Mouse (Mus musculus): Measurements from ENCODE around the gene Sugct. TPM values are rescaled to one million over a fixed set of nuclear protein-coding genes. Genes with fewer than 3 reads are reported as not detected.

Gene Sugct
- polyA plus RNA-seq, 1 experiment from 2014 or later = 5.1 TPM

DNA sequence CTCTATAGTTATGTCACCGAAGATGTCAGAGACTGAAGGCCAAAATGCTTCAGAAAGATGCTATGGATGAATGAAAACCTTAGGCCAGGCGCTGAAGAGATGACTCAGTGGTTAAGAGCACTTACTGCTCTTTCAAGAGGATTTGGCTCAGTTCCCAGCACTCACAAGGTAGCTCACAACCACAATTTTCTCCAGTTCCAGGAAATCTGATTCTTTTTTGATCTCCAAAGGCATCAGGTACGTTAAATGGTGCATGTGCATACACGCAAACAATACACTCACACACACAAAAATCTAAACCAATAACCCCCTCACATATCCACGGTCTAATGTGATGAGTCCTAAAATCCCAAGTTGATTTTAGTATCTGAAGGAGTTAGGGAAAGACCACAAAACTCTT is 1.5 kb downstream of the Sugct start:
- no peaks in the 10 kb centered on the region for H3K9me3 ChIP-seq
- H3K27ac ChIP-seq (replicated peaks) = no peak overlapping the region
- H3K9ac ChIP-seq (replicated peaks) = no peak overlapping the region
- no peaks in the 10 kb centered on the region for H3K36me3 ChIP-seq
- 75% methylated on average over 5 of the region's 5 CpGs for WGBS
- H3K4me1 ChIP-seq = 0 out of 2 replicates have a peak, but pooled peaks cover 7% of the 10 kb centered on the region
- H3K4me2 ChIP-seq (replicated peaks) = peak overlapping the region; percentile 69
- ATAC-seq (ENCODE audit: low FRiP score, low read depth) = no peak
- 0 out of 2 replicates have a peak overlapping the region, but pooled peaks have one; percentile 85 for H3K4me3 ChIP-seq
- no peaks in the 10 kb centered on the region for H3K27me3 ChIP-seq

DNA sequence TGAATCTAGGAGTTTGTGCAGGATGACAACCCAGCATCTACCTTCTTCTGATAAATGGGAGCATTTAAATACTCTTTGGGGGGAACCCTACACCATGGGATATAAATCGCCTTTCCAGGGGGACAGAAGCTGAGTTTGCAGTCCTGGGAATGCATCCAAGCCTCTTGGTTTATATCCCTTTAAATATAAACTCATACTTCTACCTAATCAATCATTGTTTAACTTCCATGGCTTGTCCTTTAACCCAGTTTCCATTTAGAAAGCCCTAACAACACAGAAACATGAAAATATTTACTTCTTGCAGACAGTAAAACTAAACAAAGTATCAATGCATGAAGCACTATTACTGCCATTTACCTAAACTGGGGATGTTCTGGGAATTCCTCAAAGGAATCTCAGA is 3.9 kb downstream of the Sugct start:
- no peaks in the 10 kb centered on the region for H3K27me3 ChIP-seq
- WGBS = 74% methylated on average over 1 of the region's 1 CpGs
- no peak overlapping the region for H3K4me2 ChIP-seq (replicated peaks)
- ATAC-seq (ENCODE audit: low FRiP score, low read depth) = no peak
- no peaks in the 10 kb centered on the region for H3K36me3 ChIP-seq
- no peak overlapping the region for H3K4me3 ChIP-seq
- H3K9ac ChIP-seq (replicated peaks) = no peak overlapping the region
- H3K27ac ChIP-seq (replicated peaks) = no peak overlapping the region
- H3K9me3 ChIP-seq = no peaks in the 10 kb centered on the region
- H3K4me1 ChIP-seq = 0 out of 2 replicates have a peak, but pooled peaks cover 5% of the 10 kb centered on the region

DNA sequence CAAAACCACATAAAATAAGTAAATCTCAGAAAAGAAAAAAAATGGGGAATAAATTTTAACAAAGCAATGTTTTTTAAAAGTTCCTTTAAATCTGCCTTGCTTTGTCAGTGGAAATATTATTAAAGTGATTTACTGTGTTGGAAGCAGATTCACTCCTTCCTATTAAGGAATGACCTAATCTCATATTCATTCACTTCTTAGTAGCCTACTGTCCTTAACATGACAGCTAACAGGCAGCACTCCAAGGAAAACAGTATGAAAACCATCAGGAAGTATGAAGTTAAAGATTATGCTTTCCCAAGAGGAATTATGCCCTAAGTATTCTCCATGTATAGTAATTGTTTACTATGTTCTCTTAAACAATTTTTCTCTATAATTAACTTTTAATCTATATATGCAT is 4.7 kb downstream of the Sugct start:
- ATAC-seq (ENCODE audit: low FRiP score, low read depth) = no peak
- Histone ChIP-seq H3K4me1 (no peaks in the 10 kb centered on the region), H3K4me2 (replicated peaks) (no peak overlapping the region), H3K9ac (replicated peaks) (no peak overlapping the region), H3K27me3 (no peaks in the 10 kb centered on the region), H3K36me3 (no peaks in the 10 kb centered on the region), H3K27ac (replicated peaks) (no peak overlapping the region), H3K4me3 (no peak overlapping the region), H3K9me3 (no peaks in the 10 kb centered on the region)

DNA sequence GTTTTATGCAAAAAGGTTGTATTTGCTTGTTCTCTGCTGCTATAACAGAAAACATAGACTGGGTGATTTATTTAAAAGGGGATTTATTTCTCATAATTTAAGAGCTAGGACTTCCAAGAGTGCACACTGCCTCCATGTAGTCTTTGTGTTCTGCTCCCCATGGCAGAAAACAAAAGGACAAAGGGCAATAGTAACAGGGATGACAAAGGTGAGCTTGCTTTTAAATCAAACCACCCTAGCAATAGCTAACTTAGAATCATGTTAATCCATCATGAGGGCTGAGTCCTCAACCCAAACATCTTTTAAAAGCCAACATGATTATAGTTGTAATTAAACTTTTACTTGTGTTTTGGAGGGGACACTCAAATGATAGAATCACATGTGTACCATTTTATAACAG is 5.9 kb downstream of the Sugct start:
- H3K36me3 ChIP-seq = no peaks in the 10 kb centered on the region
- no peak overlapping the region for H3K4me3 ChIP-seq
- no peak overlapping the region for H3K4me2 ChIP-seq (replicated peaks)
- H3K9me3 ChIP-seq = no peaks in the 10 kb centered on the region
- no peak overlapping the region for H3K9ac ChIP-seq (replicated peaks)
- no peak for ATAC-seq (ENCODE audit: low FRiP score, low read depth)
- H3K4me1 ChIP-seq = no peaks in the 10 kb centered on the region
- no peaks in the 10 kb centered on the region for H3K27me3 ChIP-seq
- H3K27ac ChIP-seq (replicated peaks) = no peak overlapping the region

DNA sequence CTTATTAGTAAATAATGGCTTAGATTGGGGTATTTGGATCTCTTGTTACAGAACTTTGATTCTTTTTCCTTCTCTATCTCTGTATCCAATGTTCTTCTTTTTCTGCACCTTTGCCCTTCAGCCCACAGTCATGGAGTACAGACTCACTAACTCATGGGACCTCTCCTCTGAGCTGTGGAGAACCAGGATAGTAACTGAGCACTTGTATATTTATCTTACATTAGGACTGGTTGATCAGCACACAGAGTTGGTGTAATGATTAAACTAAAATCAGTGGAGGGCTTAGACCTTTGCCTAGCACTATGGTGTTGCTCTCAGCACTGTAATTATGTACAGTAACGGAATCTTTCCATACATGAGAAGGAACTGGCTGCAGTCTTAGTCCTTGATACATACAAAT is 24.2 kb downstream of the Sugct start:
- H3K9me3 ChIP-seq = no peaks in the 10 kb centered on the region
- H3K36me3 ChIP-seq = no peaks in the 10 kb centered on the region
- no peak overlapping the region for H3K4me2 ChIP-seq (replicated peaks)
- H3K4me1 ChIP-seq = no peaks in the 10 kb centered on the region
- no peaks in the 10 kb centered on the region for H3K27me3 ChIP-seq
- WGBS = 83% methylated on average over 1 of the region's 1 CpGs
- no peak for ATAC-seq (ENCODE audit: low FRiP score, low read depth)
- no peak overlapping the region for H3K4me3 ChIP-seq
- no peak overlapping the region for H3K27ac ChIP-seq (replicated peaks)
- H3K9ac ChIP-seq (replicated peaks) = no peak overlapping the region

DNA sequence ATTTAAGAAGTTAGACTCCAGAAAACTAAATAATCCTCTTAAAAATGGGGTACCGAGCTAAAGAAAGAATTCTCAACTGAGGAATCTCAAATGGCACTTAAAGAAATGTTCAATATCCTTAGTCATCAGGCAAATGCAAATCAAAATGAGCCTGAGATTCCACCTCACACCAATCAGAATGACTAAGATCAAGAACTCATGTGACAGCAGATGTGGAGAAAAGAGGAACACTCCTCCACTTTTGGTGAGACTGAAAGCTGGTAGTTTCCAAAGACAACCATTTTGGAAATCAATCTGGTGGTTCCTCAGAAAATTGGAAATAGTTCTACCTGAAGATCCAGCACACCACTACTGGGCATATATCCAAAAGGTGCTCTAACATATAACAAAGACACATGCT is 28.0 kb downstream of the Sugct start:
- Histone ChIP-seq H3K36me3 (no peaks in the 10 kb centered on the region), H3K4me3 (no peak overlapping the region), H3K4me2 (replicated peaks) (no peak overlapping the region), H3K27me3 (no peaks in the 10 kb centered on the region), H3K9ac (replicated peaks) (no peak overlapping the region), H3K27ac (replicated peaks) (no peak overlapping the region), H3K9me3 (no peaks in the 10 kb centered on the region), H3K4me1 (no peaks in the 10 kb centered on the region)
- 90% methylated on average over 1 of the region's 1 CpGs for WGBS
- ATAC-seq (ENCODE audit: low FRiP score, low read depth) = no peak

DNA sequence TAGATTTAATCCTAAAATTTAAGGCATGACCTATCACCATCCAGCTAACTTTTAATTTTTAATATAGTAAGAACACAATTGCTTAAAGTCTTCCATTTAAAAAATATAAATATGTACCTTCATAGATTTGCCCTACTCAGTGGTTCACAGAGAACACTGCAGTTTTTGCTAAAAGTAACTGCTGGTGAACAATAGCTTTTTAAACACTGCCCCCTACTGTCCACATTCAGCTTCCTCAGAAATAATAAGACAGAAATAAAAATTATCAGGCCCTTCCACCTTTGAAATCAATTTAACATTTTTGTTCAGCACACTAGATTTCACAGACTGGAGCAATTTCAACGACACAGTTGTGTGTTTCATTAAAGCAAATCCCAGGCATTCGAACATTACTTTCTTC is 53.1 kb downstream of the Sugct start:
- no peaks in the 10 kb centered on the region for H3K36me3 ChIP-seq
- no peaks in the 10 kb centered on the region for H3K9me3 ChIP-seq
- H3K4me3 ChIP-seq = no peak overlapping the region
- H3K4me2 ChIP-seq (replicated peaks) = no peak overlapping the region
- 53% methylated on average over 2 of the region's 2 CpGs for WGBS
- H3K27ac ChIP-seq (replicated peaks) = no peak overlapping the region
- H3K27me3 ChIP-seq = no peaks in the 10 kb centered on the region
- no peaks in the 10 kb centered on the region for H3K4me1 ChIP-seq
- no peak overlapping the region for H3K9ac ChIP-seq (replicated peaks)
- no peak for ATAC-seq (ENCODE audit: low FRiP score, low read depth)

DNA sequence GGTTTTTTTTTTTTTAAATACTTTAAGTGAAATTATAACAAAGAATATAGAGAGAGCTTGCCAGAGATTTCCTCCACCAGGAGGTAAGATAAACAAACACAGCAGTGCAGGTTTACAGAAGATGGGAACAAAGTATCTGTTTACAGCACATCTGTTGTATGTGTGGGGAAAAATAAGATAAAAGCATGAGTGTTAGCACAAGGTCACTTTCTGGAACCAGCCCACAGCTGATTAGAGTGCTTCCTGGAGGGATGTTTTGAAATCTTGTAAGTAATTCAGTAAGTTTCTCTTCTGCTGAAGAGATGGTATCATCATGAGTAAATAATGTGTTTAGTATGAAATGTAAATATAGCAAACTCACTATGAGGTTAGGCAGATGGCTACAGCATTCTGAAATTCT is 57.3 kb downstream of the Sugct start:
- Histone ChIP-seq H3K4me1 (no peaks in the 10 kb centered on the region), H3K4me2 (replicated peaks) (no peak overlapping the region), H3K36me3 (no peaks in the 10 kb centered on the region), H3K27ac (replicated peaks) (no peak overlapping the region), H3K4me3 (no peak overlapping the region), H3K27me3 (no peaks in the 10 kb centered on the region), H3K9me3 (no peaks in the 10 kb centered on the region), H3K9ac (replicated peaks) (no peak overlapping the region)
- no peak for ATAC-seq (ENCODE audit: low FRiP score, low read depth)

DNA sequence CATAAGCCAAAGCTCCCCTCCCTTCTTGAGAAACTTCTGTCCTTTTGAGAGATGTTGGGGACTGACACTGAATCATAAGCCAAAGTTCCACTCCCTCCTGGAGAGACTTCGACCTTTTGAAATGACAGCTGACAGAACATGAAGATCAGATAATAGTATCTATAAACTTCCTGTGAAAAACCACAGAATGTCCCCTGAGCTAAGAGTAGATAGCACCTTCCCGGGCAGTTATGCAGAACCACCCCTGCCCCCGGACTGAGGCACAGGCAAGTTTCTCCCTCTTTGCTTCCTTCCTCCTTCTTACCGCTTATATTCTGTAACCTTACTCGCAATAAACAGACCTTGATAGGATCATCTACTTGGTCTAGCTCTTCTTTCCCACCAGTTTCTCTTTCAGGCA is 68.2 kb downstream of the Sugct start:
- Histone ChIP-seq H3K9ac (replicated peaks) (no peak overlapping the region), H3K9me3 (no peaks in the 10 kb centered on the region), H3K36me3 (no peaks in the 10 kb centered on the region), H3K27me3 (no peaks in the 10 kb centered on the region), H3K4me3 (no peak overlapping the region), H3K4me2 (replicated peaks) (no peak overlapping the region), H3K4me1 (no peaks in the 10 kb centered on the region), H3K27ac (replicated peaks) (no peak overlapping the region)
- 90% methylated on average over 5 of the region's 5 CpGs for WGBS
- no peak for ATAC-seq (ENCODE audit: low FRiP score, low read depth)

DNA sequence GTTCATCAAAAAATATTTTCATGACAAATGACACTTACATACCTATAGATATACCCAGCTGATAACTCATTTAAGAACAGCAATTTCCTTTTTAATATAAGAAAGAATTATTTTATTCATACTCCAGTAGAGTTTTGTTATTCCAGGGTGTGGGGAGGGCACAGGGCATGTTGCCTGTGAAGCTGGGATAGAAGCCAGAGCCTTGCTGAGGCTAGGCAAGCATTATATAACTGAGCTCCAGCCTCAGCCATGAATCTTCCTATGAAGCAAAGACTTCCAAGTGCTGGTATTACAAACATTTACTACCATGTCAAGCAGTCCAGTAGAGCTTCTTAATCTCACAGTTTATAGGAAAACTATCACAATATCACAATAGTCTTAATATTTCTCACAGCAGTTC is 70.4 kb downstream of the Sugct start:
- Histone ChIP-seq H3K27ac (replicated peaks) (no peak overlapping the region), H3K27me3 (no peaks in the 10 kb centered on the region), H3K4me3 (no peak overlapping the region), H3K36me3 (no peaks in the 10 kb centered on the region), H3K4me2 (replicated peaks) (no peak overlapping the region), H3K4me1 (no peaks in the 10 kb centered on the region), H3K9ac (replicated peaks) (no peak overlapping the region), H3K9me3 (no peaks in the 10 kb centered on the region)
- ATAC-seq (ENCODE audit: low FRiP score, low read depth) = no peak

DNA sequence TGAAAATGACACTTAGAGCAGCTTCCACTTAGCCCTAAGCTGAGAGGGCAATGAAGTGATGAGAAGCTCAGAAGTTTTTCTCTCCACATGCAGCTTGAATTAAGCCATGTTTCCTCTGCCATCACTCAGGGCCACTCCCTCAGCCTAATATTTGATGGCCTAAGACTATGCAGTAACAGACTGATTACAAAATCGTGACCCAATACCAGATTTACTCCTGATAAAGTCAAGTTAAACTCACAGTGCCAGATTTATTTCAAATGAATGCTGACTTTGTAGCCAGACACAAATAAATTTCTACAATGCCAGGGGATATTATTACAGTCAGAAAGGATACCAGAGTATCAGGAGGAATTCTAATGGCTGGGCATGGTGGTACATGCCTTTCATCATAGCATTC is 89.1 kb downstream of the Sugct start:
- 89% methylated on average over 1 of the region's 1 CpGs for WGBS
- no peak overlapping the region for H3K9ac ChIP-seq (replicated peaks)
- H3K27ac ChIP-seq (replicated peaks) = no peak overlapping the region
- no peaks in the 10 kb centered on the region for H3K4me1 ChIP-seq
- H3K36me3 ChIP-seq = no peaks in the 10 kb centered on the region
- no peak overlapping the region for H3K4me2 ChIP-seq (replicated peaks)
- ATAC-seq (ENCODE audit: low FRiP score, low read depth) = no peak
- no peaks in the 10 kb centered on the region for H3K27me3 ChIP-seq
- H3K4me3 ChIP-seq = no peak overlapping the region
- no peaks in the 10 kb centered on the region for H3K9me3 ChIP-seq

DNA sequence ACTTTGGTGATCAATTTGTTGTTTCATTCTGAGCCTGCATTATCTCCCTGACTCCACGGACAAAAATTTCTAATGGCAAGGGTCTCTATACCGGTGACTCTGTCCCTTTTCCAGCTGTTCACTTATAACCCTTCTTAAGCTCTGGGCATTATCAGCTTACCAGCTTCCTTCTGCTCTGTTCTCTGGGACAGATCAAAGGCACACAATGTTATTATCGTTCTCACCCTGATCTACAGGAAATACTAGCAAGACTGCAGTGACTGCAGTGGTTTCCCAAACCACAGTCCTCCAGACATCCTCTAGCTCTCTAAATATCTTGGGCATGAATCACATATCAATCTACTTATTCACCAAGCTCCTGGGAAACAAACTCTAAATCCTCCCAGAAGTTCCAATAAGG is 90.7 kb downstream of the Sugct start:
- no peaks in the 10 kb centered on the region for H3K4me1 ChIP-seq
- no peaks in the 10 kb centered on the region for H3K36me3 ChIP-seq
- no peak for ATAC-seq (ENCODE audit: low FRiP score, low read depth)
- H3K4me2 ChIP-seq (replicated peaks) = no peak overlapping the region
- no peak overlapping the region for H3K9ac ChIP-seq (replicated peaks)
- H3K27ac ChIP-seq (replicated peaks) = no peak overlapping the region
- H3K4me3 ChIP-seq = no peak overlapping the region
- H3K27me3 ChIP-seq = no peaks in the 10 kb centered on the region
- 63% methylated on average over 3 of the region's 3 CpGs for WGBS
- no peaks in the 10 kb centered on the region for H3K9me3 ChIP-seq

DNA sequence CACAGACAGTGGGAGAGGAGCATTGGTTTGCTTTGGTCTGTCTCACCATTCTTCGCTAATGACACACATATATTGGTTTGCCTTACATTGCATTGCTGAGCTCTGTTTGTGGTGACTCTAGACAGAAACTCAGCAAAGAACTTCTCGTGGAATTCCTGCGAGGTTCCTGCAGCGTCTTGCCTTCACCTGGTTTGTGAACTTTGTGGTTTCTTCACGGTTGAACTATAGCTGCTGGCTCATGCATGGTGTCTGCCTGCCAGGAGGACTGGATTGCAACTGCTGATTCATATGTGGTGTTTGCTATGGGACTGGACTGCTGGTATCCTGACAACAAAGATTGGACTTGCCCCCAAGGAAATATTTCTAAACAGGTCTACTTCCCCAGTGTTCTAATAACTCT is 91.6 kb downstream of the Sugct start:
- Histone ChIP-seq H3K27me3 (no peaks in the 10 kb centered on the region), H3K36me3 (no peaks in the 10 kb centered on the region), H3K4me2 (replicated peaks) (no peak overlapping the region), H3K9ac (replicated peaks) (no peak overlapping the region), H3K27ac (replicated peaks) (no peak overlapping the region), H3K4me1 (no peaks in the 10 kb centered on the region), H3K9me3 (no peaks in the 10 kb centered on the region), H3K4me3 (no peak overlapping the region)
- 91% methylated on average over 5 of the region's 5 CpGs for WGBS
- no peak for ATAC-seq (ENCODE audit: low FRiP score, low read depth)
